Mouse (Mus musculus) embryonic facial prominence, embryonic 11.5 days (tissue): ENCODE data around the gene Dedd. TPM values are rescaled to one million over a fixed set of nuclear protein-coding genes. Genes with fewer than 3 reads are reported as not detected.
"Not testable (repeated sequence)": the region's sequence is repeated elsewhere in the genome, so short reads cannot be mapped to it uniquely, and the experiment has no call there.

ENCODE experiments used
- ATAC-seq: fragments of 200-750 bp; cut with Nextera tagmentation; replicated peaks from 2 replicates; pipeline ENCODE4 v1.8.0; 2017; ENCODE audit warnings: low read depth; ENCODE audit not compliant: insufficient number of reproducible peaks, low FRiP score, low TSS enrichment
- DNase-seq: peaks from one replicate; pipeline ENCODE4 v3.0.0-alpha.2; 2015; ENCODE audit warnings: low spot score
- H3K27ac ChIP-seq: fragments of 300-500 bp; sonication (generic); replicated peaks from 2 replicates; pipeline ENCODE4 v1.5.1; 2014; ENCODE audit warnings: mild to moderate bottlenecking, low read depth, low read length, control low read depth
- H3K27me3 ChIP-seq: fragments of 300-500 bp; sonication (generic); 2 replicates; pipeline ENCODE4 v1.6.1; 2014; ENCODE audit warnings: mild to moderate bottlenecking, low read length, moderate library complexity, mixed read lengths; ENCODE audit not compliant: control insufficient read depth, insufficient read depth
- H3K36me3 ChIP-seq: fragments of 300-500 bp; sonication (generic); replicated peaks from 2 replicates; pipeline ENCODE4 v1.6.1; 2014; ENCODE audit warnings: low read depth, mild to moderate bottlenecking, low read length, moderate library complexity, mixed read lengths; ENCODE audit not compliant: control insufficient read depth, insufficient read depth
- H3K4me1 ChIP-seq: fragments of 300-500 bp; sonication (generic); 2 replicates; pipeline ENCODE4 v1.6.1; 2014; ENCODE audit warnings: low read length, mixed read lengths; ENCODE audit not compliant: control insufficient read depth, insufficient read depth
- H3K4me2 ChIP-seq: fragments of 300-500 bp; sonication (generic); 2 replicates; pipeline ENCODE4 v1.6.1; 2014; ENCODE audit warnings: low read depth, mild to moderate bottlenecking, control low read depth, low read length, moderate library complexity
- H3K4me3 ChIP-seq: fragments of 300-500 bp; sonication (generic); 2 replicates; pipeline ENCODE4 v1.5.1; 2014; ENCODE audit warnings: low read depth, low read length, control low read depth
- H3K9ac ChIP-seq: fragments of 300-500 bp; sonication (generic); replicated peaks from 2 replicates; pipeline ENCODE4 v1.6.1; 2014; ENCODE audit warnings: mild to moderate bottlenecking, control low read depth, low read length
- H3K9me3 ChIP-seq: fragments of 300-500 bp; sonication (generic); replicated peaks from 2 replicates; pipeline ENCODE4 v1.6.1; 2016; ENCODE audit warnings: mild to moderate bottlenecking, low read length, inconsistent platforms, mixed read lengths; ENCODE audit not compliant: control insufficient read depth
- WGBS: fragments of 180-500 bp; shearing (Covaris S2); extraction: QIAGEN DNeasy Blood & Tissue Kit; methylation state at CpG from one replicate; pipeline ENCODE4 v1.1.7; 2014; 5-methylcytosine and 5-hydroxymethylcytosine counted together
- polyA plus RNA-seq: library from polyadenylated mRNA; unstranded; fragments of >200 nt; fragmentation: Nextera tagmentation; extraction: Ambion mirVana; gene quantifications from 2 replicates; pipeline ENCODE4 v1.2.1, GENCODE M21; 2014

Dedd gene
- polyA plus RNA-seq, 1 experiment from 2014 or later: 51.7 TPM

DNA sequence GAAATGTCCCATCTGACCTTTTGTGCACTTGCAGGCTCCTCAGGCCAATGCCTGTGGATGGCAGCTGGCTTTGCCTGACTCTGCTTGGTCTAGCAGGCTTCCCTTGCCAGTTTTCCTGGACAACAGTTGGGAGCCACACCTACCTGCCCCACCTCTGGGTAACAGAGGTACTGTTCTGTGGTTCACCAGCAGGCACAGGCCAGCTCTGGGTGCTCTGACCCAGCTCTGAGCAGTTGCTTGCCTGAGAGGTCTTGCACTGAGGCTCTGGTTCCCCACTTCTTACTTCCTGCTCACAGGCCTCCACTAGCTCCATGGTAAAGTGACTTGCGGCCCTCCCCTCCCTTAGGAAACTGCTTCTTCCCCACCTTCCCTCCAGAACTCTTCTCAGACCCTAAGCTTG lies 6.9 kb upstream of the Dedd start:
- Histone ChIP-seq H3K9ac (no peak overlapping the region), H3K27ac (no peak overlapping the region), H3K4me2 (no peak overlapping the region), H3K36me3 (no peaks in the 10 kb centered on the region), H3K27me3 (no peaks in the 10 kb centered on the region), H3K9me3 (no peaks in the 10 kb centered on the region), H3K4me3 (no peak overlapping the region), H3K4me1 (no peaks in the 10 kb centered on the region)
- 68% methylated on average over 1 of the region's 1 CpGs for WGBS
- ATAC-seq (0 out of 2 replicates have a peak, but pooled peaks have one; percentile 65), DNase-seq (no peak)

DNA sequence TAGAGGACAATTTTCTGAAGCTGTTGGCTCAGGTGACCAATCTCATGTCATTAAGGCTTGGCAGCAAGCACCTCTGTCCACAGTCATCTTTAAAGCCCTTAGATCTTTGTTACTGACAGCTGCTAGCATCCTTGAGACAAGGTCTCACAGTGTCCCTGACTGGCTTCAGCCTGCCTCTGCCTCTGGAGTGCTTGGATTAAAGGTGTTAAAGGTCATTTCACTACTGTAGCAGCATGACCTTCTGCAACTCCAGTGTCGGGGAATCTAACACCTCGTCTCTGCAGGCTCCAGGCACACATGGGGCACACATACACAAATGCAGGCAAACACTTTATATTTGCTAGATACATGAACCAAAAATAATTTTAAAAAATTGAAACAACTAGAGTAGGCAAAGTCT lies 3.4 kb upstream of the Dedd start:
- no peak for ATAC-seq
- H3K27me3 ChIP-seq: no peaks in the 10 kb centered on the region
- H3K4me3 ChIP-seq: no peak overlapping the region
- H3K4me2 ChIP-seq: no peak overlapping the region
- H3K4me1 ChIP-seq: no peaks in the 10 kb centered on the region
- no peaks in the 10 kb centered on the region for H3K36me3 ChIP-seq
- no peak overlapping the region for H3K27ac ChIP-seq
- H3K9ac ChIP-seq: no peak overlapping the region
- DNase-seq: no peak
- 81% methylated on average over 2 of the region's 2 CpGs for WGBS
- H3K9me3 ChIP-seq: no peaks in the 10 kb centered on the region

DNA sequence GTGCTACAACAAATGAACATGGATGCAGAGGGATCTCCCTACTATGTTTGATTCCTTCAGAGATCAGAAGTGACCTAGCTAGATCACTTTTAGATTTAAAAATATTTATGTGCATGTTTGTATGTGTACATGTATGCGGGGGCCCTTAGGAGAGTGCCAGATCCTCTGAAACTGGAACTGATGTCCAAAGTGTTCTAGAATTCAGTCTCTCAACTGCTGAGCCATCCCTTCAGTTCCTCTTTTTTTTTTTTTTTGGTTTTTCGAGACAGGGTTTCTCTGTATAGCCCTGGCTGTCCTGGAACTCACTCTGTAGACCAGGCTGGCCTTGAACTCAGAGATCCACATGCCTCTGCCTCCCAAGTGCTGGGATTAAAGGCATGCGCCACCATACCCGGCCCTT lies 2.4 kb upstream of the Dedd start:
- H3K9ac ChIP-seq, H3K4me1 ChIP-seq, ATAC-seq, H3K27ac ChIP-seq, DNase-seq, H3K36me3 ChIP-seq, H3K4me2 ChIP-seq, H3K9me3 ChIP-seq, H3K4me3 ChIP-seq, H3K27me3 ChIP-seq: not testable (repeated sequence)
- 86% methylated on average over 4 of the region's 4 CpGs for WGBS

DNA sequence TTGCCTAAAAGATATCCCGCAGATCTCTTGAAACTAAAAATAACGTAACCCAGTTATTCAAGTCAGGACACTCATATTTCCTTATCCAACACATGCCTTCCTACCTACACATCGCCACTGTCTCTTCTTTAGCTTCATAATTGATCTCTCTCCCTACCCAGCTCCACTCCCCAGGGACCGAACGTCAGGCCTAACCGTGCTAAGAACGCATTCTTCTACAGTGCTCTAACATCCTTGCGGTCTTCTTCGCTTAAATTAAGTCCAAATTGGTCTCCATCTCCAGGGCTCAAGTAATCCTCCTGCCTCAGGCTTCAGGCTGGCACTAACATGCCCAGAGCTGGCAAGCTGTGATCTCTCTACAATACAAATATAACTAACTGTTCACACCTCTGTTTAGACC lies 701 bp upstream of the Dedd start:
- Histone ChIP-seq H3K27ac (peak overlapping the region; percentile 99), H3K27me3 (no peaks in the 10 kb centered on the region), H3K4me2 (peak overlapping the region; percentile 78), H3K9ac (peak overlapping the region; percentile 99), H3K4me3 (peak overlapping the region; percentile 82), H3K36me3 (no peaks in the 10 kb centered on the region), H3K9me3 (no peaks in the 10 kb centered on the region), H3K4me1 (no peaks in the 10 kb centered on the region; the same call in 1 of the 2 replicates)
- 37% methylated on average over 9 of the region's 9 CpGs for WGBS
- no peak for ATAC-seq
- DNase-seq: peak; percentile 46

DNA sequence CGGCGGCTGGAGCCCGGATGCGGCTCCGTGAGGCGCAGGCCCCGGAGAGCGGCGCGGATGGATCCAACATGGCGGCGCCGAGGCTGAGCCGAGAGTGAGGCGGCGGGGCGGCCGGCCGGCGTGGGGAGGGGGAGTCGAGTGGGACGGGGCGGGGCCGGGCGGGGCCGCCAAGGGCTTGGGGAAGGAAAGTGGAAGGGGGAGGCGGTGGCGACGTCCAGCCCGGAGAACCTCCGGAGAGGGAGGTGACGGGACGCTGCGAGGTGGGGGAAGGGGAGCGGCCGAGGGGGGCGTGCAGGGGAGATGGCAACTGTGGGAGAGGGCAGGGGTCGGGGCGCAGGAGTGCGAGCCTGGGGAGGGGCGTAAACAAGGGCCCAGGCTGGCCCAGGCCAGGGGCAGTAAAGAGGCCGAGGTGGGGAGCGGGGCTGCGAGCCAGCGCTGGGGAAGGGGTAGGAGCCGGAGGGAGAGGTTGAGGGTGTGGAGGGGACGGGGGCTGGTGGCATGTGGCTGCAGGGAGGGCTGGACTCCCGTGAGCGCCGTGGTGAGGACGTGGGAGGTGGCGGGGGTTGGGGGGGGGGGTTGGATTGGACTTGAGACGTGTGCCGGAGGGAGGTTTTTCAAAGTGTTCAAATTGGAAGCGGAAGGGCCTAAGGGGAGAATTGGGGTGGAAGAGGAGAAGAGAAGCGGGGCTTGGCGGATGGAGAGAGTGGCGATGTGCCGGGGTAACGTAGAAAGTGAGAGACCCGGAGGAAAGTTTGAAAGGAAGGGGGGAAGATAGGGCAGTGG lies 679 bp downstream of the Dedd start:
- WGBS: 1% methylated on average over 41 of the region's 61 CpGs
- Histone ChIP-seq H3K27ac (peak overlapping the region; percentile 99), H3K9me3 (no peaks in the 10 kb centered on the region)

DNA sequence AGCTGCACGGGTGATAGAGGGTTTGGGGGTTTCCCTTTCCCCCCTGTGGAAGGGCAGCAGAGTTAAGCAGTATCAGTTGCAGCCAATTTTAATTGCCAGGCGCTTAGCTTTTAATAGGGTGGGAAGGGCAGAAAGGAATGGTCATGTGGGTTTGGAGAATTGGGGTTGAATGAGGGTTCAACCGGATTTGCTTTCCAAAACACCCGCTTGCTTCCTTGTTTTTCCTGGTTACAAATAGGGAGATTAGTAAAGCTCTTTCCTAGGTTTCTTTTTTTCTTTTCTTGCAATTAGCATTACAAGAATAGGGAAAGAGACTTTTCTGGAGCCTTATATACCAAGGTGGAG lies 1.2 kb downstream of the Dedd start:
- Histone ChIP-seq H3K4me1 (no peaks in the 10 kb centered on the region; the same call in 1 of the 2 replicates), H3K36me3 (no peaks in the 10 kb centered on the region), H3K27ac (peak overlapping the region; percentile 99), H3K9ac (peak overlapping the region; percentile 99), H3K4me2 (peak overlapping the region; percentile 78), H3K9me3 (no peaks in the 10 kb centered on the region), H3K4me3 (peak overlapping the region; percentile 82), H3K27me3 (no peaks in the 10 kb centered on the region)
- DNase-seq: no peak
- no peak for ATAC-seq
- WGBS: under 1% methylated on average over 4 of the region's 4 CpGs

More for the DNA sequence above, 679 bp downstream of the Dedd start:
- DNase-seq: peak; percentile 92
- Histone ChIP-seq H3K4me3 (peak overlapping the region; percentile 82), H3K4me2 (peak overlapping the region; percentile 78), H3K27me3 (no peaks in the 10 kb centered on the region), H3K36me3 (no peaks in the 10 kb centered on the region), H3K9ac (peak overlapping the region; percentile 99), H3K4me1 (no peaks in the 10 kb centered on the region; the same call in 1 of the 2 replicates)
- ATAC-seq: peak; percentile 88

DNA sequence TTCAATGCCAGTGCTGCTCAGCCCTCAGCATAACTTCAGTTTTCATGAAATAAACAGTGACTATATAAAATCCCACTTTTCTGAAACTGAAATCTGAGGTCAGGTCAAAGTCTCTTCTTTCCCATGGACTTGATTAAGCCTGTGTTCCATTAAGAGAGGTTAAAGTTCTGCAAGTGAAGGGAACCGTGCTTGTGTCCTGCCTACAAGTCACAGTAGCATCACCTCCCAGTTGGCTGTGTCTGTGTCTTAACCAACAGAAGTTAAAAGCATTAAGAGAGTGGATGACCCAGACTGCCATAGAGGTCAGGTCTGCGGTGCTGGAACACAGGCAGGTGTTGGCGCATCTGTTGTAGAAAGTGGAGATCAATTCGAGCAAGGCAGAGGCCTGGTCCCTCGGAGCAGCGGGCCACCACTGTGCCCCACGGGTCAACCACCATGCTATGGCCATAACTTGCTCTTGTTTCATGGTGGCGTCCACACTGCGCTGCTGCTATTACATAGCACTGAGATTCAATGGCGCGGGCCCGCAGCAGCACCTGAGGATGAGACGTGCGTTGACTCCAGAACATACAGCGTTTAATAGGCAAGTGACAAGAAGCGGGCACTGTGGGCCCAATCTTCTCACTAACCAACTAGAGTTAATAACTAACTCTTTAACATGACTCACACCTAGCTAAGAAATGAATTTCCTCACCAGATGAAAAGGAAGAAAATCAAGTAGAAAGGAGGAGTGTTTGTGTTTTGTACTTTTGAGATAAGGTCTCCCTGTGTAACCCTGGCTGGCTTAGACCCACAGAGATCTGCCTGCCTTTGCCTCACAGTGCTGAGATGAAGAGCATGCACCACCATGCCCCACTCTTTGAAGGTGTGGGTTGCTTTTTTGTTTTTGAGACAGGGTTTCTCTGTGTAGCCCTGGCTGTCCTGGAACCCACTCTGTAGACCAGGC lies 13.6 kb downstream of the Dedd start:
- 93% methylated on average over 16 of the region's 16 CpGs for WGBS
- Histone ChIP-seq H3K4me3 (no peak overlapping the region), H3K27me3 (no peaks in the 10 kb centered on the region), H3K4me1 (no peaks in the 10 kb centered on the region), H3K9me3 (no peaks in the 10 kb centered on the region; the same call in 1 of the 2 replicates), H3K9ac (no peak overlapping the region), H3K4me2 (no peak overlapping the region), H3K27ac (no peak overlapping the region), H3K36me3 (peaks cover 5% of the 10 kb centered on the region)
- ATAC-seq (no peak), DNase-seq (no peak)
